Mouse (Mus musculus) embryonic facial prominence, embryonic 15.5 days (tissue): ENCODE measurements at regions not wholly inside any gene's neighbourhood (a gene's known extent, or its start where the extent isn't known, plus 50 kb on each side); places are given as distances from the start of the nearest gene placed in this dataset.

ENCODE experiments used
- ATAC-seq: fragments of 200-750 bp; cut with Nextera tagmentation; 2 replicates; pipeline ENCODE4 v1.8.0; 2017; ENCODE audit warnings: low read depth, moderate TSS enrichment; ENCODE audit not compliant: insufficient number of reproducible peaks, low FRiP score, low TSS enrichment
- H3K27ac ChIP-seq: fragments of 300-500 bp; sonication (generic); replicated peaks from 2 replicates; pipeline ENCODE4 v1.5.1; 2015; ENCODE audit warnings: mild to moderate bottlenecking, inconsistent platforms
- H3K27me3 ChIP-seq: fragments of 300-500 bp; sonication (generic); 2 replicates; pipeline ENCODE4 v1.6.1; 2015; ENCODE audit warnings: inconsistent platforms
- H3K36me3 ChIP-seq: fragments of 300-500 bp; sonication (generic); 2 replicates; pipeline ENCODE4 v1.6.1; 2015; ENCODE audit warnings: mild to moderate bottlenecking, inconsistent platforms
- H3K4me1 ChIP-seq: fragments of 300-500 bp; sonication (generic); 2 replicates; pipeline ENCODE4 v1.6.1; 2015; ENCODE audit warnings: inconsistent platforms
- H3K4me2 ChIP-seq: fragments of 300-500 bp; sonication (generic); replicated peaks from 2 replicates; pipeline ENCODE4 v1.6.1; 2015; ENCODE audit warnings: mild to moderate bottlenecking, inconsistent platforms
- H3K4me3 ChIP-seq: fragments of 300-500 bp; sonication (generic); replicated peaks from 2 replicates; pipeline ENCODE4 v1.5.1; 2015; ENCODE audit warnings: mild to moderate bottlenecking, inconsistent platforms
- H3K9ac ChIP-seq: fragments of 300-500 bp; sonication (generic); 2 replicates; pipeline ENCODE4 v1.6.1; 2015; ENCODE audit warnings: inconsistent platforms
- H3K9me3 ChIP-seq: fragments of 300-500 bp; sonication (generic); replicated peaks from 2 replicates; pipeline ENCODE4 v1.6.1; 2016; ENCODE audit warnings: inconsistent platforms
- WGBS: fragments of 180-500 bp; shearing (Covaris S2); methylation state at CpG from one replicate; pipeline ENCODE4 v1.1.7; 2015; 5-methylcytosine and 5-hydroxymethylcytosine counted together

DNA sequence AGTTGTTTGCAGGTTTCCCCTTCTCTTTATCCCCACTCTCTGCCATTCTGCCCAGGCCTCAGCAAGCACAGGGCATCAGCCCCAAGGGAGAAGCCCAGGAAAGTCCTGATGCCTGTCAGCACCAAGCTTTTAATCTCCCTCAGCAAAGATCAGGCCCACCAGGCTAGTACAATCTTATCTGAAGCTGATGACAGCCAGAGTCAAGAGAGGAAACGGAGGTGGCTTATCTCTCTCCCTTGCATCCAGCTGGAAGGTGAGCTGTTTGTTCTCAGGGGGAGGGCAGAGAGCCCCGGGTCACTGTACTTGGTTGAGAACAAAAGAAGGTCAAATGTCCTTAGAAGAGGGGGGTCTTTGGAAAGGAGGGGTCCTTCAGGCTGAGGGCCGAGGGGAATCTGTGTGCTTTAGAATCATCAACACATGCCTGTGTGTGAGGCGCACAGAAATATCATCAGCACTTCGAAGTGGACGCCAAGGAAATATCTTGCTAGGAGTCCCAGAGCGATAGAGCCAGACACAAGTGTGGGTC lies 246.8 kb downstream of the Rybp start:
- no peak overlapping the region for H3K4me2 ChIP-seq
- ATAC-seq: no peak
- 44% methylated on average over 7 of the region's 7 CpGs for WGBS
- H3K4me1 ChIP-seq: no peaks in the 10 kb centered on the region
- no peaks in the 10 kb centered on the region for H3K27me3 ChIP-seq
- H3K36me3 ChIP-seq: no peaks in the 10 kb centered on the region
- H3K9me3 ChIP-seq: no peaks in the 10 kb centered on the region
- H3K27ac ChIP-seq: no peak overlapping the region
- H3K4me3 ChIP-seq: no peak overlapping the region
- H3K9ac ChIP-seq: no peak overlapping the region

DNA sequence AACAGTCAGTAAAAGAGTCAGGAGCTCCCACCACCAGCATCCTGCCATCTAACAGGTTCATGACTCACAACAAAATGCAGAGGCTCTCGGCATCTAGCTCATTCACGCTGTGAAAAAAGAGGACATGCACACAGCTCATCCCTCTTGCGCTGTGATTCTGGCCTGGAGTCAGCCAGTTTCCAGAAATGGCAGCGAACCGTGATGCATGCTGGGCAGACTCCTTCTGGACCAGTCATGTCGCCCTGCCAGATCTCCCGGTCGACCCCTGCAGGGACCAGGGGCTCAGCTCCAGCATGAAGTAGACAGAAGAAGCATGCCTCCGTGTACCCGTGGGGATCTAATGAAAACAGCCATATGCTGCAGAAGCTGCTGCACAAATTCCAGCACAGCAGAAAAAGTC lies 254.6 kb downstream of the Rybp start:
- 74% methylated on average over 10 of the region's 10 CpGs for WGBS
- Histone ChIP-seq H3K4me3 (no peak overlapping the region), H3K4me1 (no peaks in the 10 kb centered on the region), H3K27ac (no peak overlapping the region), H3K9ac (no peak overlapping the region), H3K9me3 (no peaks in the 10 kb centered on the region), H3K36me3 (no peaks in the 10 kb centered on the region), H3K27me3 (no peaks in the 10 kb centered on the region), H3K4me2 (no peak overlapping the region)
- ATAC-seq: no peak

DNA sequence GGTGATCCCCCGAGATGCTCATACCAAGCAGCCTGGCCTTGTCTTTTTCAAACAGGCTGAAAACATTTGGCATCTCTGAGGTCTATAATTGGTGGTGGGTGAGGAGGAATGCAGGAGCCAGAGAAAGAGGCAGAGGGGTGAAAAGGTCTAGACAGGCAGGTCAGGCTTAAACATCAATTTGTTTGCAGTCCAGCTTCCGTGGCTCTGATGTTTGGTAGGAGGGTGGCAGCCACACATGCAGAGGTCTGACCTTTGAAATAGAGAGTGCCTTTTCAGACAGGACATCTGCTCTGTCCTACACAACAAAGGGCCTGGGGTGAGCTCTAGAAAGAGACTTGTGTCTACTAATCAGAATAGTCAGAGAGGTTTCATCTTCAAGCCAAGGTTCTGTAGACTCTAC lies 256.8 kb downstream of the Rybp start:
- H3K27ac ChIP-seq: no peak overlapping the region
- H3K4me1 ChIP-seq: peaks cover 4% of the 10 kb centered on the region
- no peaks in the 10 kb centered on the region for H3K36me3 ChIP-seq
- WGBS: 19% methylated on average over 2 of the region's 2 CpGs
- H3K27me3 ChIP-seq: no peaks in the 10 kb centered on the region
- H3K4me2 ChIP-seq: no peak overlapping the region
- no peak overlapping the region for H3K9ac ChIP-seq
- H3K4me3 ChIP-seq: no peak overlapping the region
- ATAC-seq: no peak
- H3K9me3 ChIP-seq: no peaks in the 10 kb centered on the region

DNA sequence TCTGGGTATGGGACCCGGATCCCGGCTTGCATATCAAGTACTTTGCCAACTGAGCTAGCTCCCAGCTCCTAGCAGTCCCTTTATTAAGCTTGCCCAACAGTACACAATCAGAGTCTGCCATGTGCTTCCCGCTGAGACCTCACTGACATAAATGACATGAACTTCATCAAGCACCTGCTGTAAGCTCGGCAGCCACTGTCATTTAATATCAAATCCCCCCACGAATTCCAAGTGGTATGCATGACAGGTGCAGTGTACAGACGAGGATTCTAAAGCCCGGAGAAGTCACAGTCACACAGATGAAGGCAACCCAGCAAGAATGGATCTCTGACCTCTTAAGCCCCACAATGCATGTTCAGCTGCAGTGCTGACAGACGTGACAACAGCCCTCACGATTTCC lies 257.3 kb downstream of the Rybp start:
- no peak overlapping the region for H3K4me2 ChIP-seq
- no peaks in the 10 kb centered on the region for H3K36me3 ChIP-seq
- H3K9ac ChIP-seq: no peak overlapping the region
- 0 out of 2 replicates have a peak, but pooled peaks have one; percentile 22 for ATAC-seq
- no peaks in the 10 kb centered on the region for H3K9me3 ChIP-seq
- peaks cover 8% of the 10 kb centered on the region for H3K4me1 ChIP-seq
- WGBS: 53% methylated on average over 9 of the region's 9 CpGs
- H3K27ac ChIP-seq: no peak overlapping the region
- no peak overlapping the region for H3K4me3 ChIP-seq
- no peaks in the 10 kb centered on the region for H3K27me3 ChIP-seq

DNA sequence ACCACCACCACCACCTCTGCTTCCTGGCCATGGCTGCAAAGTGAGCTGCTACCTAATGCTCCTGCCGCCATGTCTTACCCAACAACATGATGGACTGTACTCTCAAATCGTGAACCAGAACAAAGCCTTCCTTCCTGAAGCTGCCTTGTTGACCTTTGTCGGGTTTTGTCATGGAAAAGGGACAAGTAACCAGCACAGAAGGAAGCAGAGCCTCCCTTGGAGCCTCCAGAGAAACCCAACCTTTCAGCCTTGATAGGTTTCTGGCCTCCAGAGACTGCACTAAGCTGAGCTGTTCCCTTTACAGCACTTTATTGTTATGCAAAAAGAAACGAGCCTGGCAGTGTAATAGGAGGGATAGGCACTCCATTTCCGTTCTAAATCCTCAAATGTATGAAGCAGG lies 259.8 kb downstream of the Rybp start:
- H3K27ac ChIP-seq: no peak overlapping the region
- H3K4me1 ChIP-seq: peaks cover 8% of the 10 kb centered on the region
- no peaks in the 10 kb centered on the region for H3K36me3 ChIP-seq
- H3K9ac ChIP-seq: no peak overlapping the region
- 56% methylated on average over 5 of the region's 5 CpGs for WGBS
- ATAC-seq: no peak
- no peak overlapping the region for H3K4me3 ChIP-seq
- H3K9me3 ChIP-seq: no peaks in the 10 kb centered on the region
- no peak overlapping the region for H3K4me2 ChIP-seq
- H3K27me3 ChIP-seq: no peaks in the 10 kb centered on the region

DNA sequence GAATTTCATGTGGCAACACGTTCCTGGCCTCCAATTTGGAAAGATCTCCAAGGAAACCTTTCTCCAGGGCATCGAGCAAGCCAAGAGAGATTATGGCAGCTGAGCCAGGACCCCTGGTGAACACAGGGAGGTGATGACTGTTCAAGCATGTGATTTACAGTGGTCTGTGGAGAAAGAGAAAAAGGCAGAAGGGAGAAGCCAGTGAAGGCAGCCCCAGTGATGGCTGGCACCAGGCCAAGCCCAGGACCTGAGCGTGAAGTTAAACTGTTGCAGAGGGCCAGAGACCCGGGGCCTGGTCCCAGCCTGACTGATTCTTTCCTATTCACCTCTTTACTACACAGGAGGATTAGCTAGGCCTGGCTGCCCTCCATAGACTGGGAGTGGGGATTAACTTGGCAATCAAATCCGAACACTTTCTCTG lies 261.7 kb downstream of the Rybp start:
- 27% methylated on average over 5 of the region's 5 CpGs for WGBS
- H3K27ac ChIP-seq: no peak overlapping the region
- peak; percentile 61; the same call in 1 of the 2 replicates for ATAC-seq

DNA sequence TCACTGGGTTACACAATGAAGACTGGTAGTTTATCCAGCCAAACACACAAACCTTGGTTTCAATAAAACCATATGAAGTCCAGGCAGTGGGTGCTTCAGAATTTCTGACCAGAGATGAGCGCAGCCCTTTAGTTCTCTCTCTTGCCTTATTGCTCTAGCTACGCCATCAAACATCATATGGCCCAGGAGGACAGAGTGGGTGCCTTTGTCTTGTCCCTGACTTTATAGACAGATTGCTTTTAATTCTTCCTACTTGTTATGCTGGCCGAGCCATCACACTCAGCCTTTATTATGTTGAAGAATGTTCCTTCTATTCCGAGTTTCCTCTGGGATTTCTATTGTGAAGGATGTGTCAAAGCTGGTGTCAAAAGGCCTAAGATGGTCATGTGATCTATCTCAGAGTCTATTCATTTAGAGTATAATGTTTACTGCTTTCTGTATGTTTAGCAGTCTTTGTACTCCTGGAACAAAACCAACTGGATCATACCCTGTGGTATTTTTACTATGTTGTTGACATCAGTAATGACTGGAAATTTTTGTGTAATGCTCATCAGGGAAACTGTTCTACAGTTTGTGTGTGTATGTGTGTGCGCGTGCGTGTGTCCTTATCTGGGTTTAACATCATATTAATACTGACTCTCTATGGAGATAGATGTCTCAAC lies 263.7 kb downstream of the Rybp start:
- H3K9ac ChIP-seq: no peak overlapping the region
- H3K27ac ChIP-seq: no peak overlapping the region
- H3K9me3 ChIP-seq: no peaks in the 10 kb centered on the region
- WGBS: 77% methylated on average over 7 of the region's 7 CpGs
- no peak overlapping the region for H3K4me2 ChIP-seq
- peaks cover 11% of the 10 kb centered on the region for H3K4me1 ChIP-seq
- no peak for ATAC-seq
- H3K27me3 ChIP-seq: no peaks in the 10 kb centered on the region
- H3K4me3 ChIP-seq: no peak overlapping the region
- no peaks in the 10 kb centered on the region for H3K36me3 ChIP-seq

More for the DNA sequence above, 261.7 kb downstream of the Rybp start:
- no peaks in the 10 kb centered on the region for H3K27me3 ChIP-seq
- no peak overlapping the region for H3K4me2 ChIP-seq
- peaks cover 11% of the 10 kb centered on the region for H3K4me1 ChIP-seq
- H3K9ac ChIP-seq: no peak overlapping the region
- no peaks in the 10 kb centered on the region for H3K9me3 ChIP-seq
- no peak overlapping the region for H3K4me3 ChIP-seq
- H3K36me3 ChIP-seq: no peaks in the 10 kb centered on the region

DNA sequence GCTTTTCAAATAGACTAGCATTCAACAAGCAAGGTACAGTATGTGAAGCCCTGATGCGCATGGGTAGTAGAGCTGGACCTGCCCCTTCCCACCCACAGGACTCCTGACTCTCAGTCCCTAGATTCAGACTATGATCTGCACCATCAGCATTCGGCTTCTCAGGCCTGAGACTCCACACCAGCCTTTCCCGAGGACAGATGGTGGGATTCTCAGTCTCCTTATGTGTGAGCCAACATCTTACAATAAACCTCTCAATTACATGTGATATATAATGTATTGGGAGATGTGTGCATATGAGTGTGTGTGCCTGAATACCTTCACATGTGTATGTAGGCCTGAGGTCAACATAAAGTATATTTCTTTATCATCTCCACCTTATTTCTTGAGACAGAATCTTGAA lies 268.3 kb downstream of the Rybp start:
- Histone ChIP-seq H3K4me3 (no peak overlapping the region), H3K9me3 (no peaks in the 10 kb centered on the region), H3K27me3 (no peaks in the 10 kb centered on the region), H3K4me1 (peaks cover 9% of the 10 kb centered on the region), H3K4me2 (no peak overlapping the region), H3K27ac (no peak overlapping the region), H3K9ac (no peak overlapping the region), H3K36me3 (no peaks in the 10 kb centered on the region)
- 65% methylated on average over 3 of the region's 3 CpGs for WGBS
- ATAC-seq: no peak

DNA sequence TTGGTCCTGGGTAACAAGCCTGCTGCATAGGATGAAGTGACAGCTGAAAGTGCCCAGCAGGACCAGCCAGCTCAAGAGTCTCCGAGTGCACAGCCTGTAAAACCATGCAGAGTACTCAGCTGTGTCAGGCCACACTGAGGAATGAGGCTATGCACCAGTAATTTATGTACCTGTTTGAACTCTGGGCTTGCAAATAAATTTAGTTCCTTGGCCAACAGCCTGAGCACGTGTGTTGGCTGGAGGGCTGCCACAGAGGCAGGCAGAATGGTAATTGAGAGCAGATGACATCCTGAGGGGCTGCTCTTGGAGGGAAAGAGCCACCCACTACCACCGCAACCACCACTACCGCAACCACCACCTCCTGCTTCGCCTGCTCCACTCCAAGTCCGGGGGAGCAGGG lies 273.3 kb downstream of the Rybp start:
- H3K4me2 ChIP-seq: no peak overlapping the region
- WGBS: 11% methylated on average over 6 of the region's 6 CpGs
- H3K27ac ChIP-seq: 0 out of 2 replicates have a peak overlapping the region, but pooled peaks have one; percentile 22
- ATAC-seq: peak; percentile 70
- no peak overlapping the region for H3K4me3 ChIP-seq
- no peaks in the 10 kb centered on the region for H3K9me3 ChIP-seq
- H3K4me1 ChIP-seq: peaks cover 20% of the 10 kb centered on the region
- H3K9ac ChIP-seq: no peak overlapping the region
- H3K27me3 ChIP-seq: no peaks in the 10 kb centered on the region
- no peaks in the 10 kb centered on the region for H3K36me3 ChIP-seq

DNA sequence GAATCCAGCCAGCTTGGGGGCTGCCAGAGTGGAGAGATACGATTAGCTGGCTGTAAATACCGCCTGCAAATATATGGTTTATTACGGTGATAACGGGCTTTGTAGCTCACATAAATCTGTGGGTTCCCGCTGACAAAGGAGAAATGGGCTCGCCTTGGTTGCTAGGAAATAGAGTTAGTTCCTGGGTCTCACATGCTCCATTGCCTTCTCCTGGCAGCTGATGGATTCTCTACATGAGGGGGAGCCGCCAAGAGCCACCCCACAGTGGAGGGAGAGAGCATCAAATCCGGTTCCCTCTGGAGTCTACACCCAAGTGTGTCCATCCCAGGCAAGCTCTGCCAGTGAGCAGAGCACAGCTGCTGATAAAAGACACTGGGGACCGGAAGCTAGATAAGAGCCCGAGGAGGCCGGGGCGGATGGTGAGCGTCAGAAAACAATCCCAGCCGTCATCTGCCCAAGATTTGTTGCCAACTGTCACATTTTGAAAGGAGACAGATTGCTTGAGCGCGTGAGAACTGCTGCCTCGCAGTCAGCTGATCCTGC lies 275.7 kb downstream of the Rybp start:
- Histone ChIP-seq H3K4me2 (0 out of 2 replicates have a peak overlapping the region, but pooled peaks have one; percentile 17), H3K27me3 (no peaks in the 10 kb centered on the region), H3K4me1 (peaks cover 20% of the 10 kb centered on the region), H3K9ac (no peak overlapping the region), H3K4me3 (no peak overlapping the region), H3K9me3 (no peaks in the 10 kb centered on the region), H3K36me3 (no peaks in the 10 kb centered on the region), H3K27ac (no peak overlapping the region)
- ATAC-seq: no peak
- WGBS: 42% methylated on average over 17 of the region's 17 CpGs

DNA sequence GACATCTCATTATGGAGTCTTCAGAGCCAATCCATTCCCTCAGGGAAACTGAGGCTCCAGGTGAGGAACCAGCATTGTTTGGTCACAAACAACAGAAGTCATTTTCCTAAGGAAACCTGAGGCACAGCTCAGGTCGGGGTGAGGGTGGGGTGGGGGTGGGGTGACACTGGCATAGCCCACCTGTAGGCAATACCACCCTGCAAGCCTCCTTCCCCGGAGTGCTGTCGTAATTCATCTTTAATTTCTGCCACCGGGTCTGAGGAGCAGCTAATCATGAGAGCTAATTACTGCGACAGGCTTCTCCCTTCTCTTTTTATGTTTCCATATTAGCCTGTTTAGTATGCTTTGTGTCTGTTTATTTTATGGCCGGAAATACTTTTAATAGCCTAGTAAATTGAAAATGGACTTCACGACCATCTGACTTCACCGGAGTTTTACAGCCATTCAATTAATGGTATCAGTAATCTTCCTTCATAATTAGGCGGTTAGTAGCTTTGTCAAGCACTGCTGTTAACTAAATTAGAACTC lies 276.3 kb downstream of the Rybp start:
- no peaks in the 10 kb centered on the region for H3K9me3 ChIP-seq
- ATAC-seq: no peak
- H3K4me3 ChIP-seq: no peak overlapping the region
- peaks cover 20% of the 10 kb centered on the region for H3K4me1 ChIP-seq
- no peaks in the 10 kb centered on the region for H3K36me3 ChIP-seq
- no peak overlapping the region for H3K27ac ChIP-seq
- no peaks in the 10 kb centered on the region for H3K27me3 ChIP-seq
- no peak overlapping the region for H3K4me2 ChIP-seq
- 70% methylated on average over 9 of the region's 9 CpGs for WGBS
- no peak overlapping the region for H3K9ac ChIP-seq
